Mouse (Mus musculus) bone marrow, adult 2 months (tissue): Measurements from ENCODE around the gene Sf1.

ENCODE experiments used
- CTCF ChIP-seq: fragments of 200-500 bp; IDR thresholded peaks from 2 replicates; pipeline ENCODE4 v1.5.1; 2011; ENCODE audit warnings: low read length, control low read depth; ENCODE audit not compliant: control insufficient read depth, insufficient read depth
- POLR2A ChIP-seq: fragments of 200-500 bp; IDR thresholded peaks from 2 replicates; pipeline ENCODE4 v1.6.1; 2011; ENCODE audit warnings: low read depth, mild to moderate bottlenecking, control low read depth, low read length, borderline replicate concordance; ENCODE audit not compliant: control insufficient read depth

- TF ChIP-seq CTCF (no peak), POLR2A (no peak)
These were observed 49.0 kb upstream of the Sf1 start for GRCm38 (mm10) chr19:6314513-6314912.
